ENCODE assay signal across 17 mouse cellular contexts in the genomic region with DNA sequence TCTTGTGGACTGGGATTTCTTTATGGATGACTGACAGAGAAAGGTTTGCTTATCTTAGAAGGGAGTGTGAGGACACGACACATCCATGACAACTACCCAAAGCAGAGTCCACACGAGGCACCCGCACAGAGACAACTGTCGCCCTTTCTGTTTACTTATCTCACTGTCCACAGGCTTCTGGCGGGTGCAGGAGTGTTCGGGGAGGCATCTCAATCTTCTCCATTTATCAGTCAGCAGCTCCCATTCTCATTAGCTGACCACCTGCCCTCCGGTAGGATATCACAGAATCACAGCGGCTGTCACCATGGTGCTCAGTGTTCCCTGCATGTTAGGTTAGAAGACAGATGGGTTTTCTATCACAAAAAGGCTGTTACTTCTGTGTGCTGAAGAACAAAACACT. TPM values are rescaled to one million over a fixed set of nuclear protein-coding genes. Genes with fewer than 3 reads are reported as not detected.
A peak's percentile ranks its signal among the peaks of the same experiment; 100 is the strongest.
DNase-seq lines count a peak whose midpoint lies in the region; ATAC-seq and TF ChIP-seq lines count a peak whose summit lies in the region.
"Had no signal": no experiment of that assay in that cellular context is flagged by ENCODE, and none has a peak within 500 bp of the region (broad histone marks: within the 10 kb centered on the region; RNA-seq: fewer than 3 reads in every experiment).

No protein-coding gene starts in this region.

- H3K4me3 ChIP-seq in midbrain, postnatal 0 days (ENCODE audit: low read depth, low read length): no peak overlapping the region
- no peak overlapping the region for H3K4me3 ChIP-seq in midbrain, embryonic 15.5 days
- no peak overlapping the region for H3K4me3 ChIP-seq in kidney, embryonic 14.5 days (ENCODE audit: low read length)
- H3K4me3 ChIP-seq: erythroblast, embryonic 14.5 days; midbrain, embryonic 13.5 days; neural tube, embryonic 15.5 days had no signal

- DNase-seq in cerebellum, adult 18-20 months: peak; percentile 3
- DNase-seq in cerebellum, adult 11 months: no peak
- DNase-seq in midbrain, postnatal 0 days (ENCODE audit: low spot score): peak; percentile 49
- peak; percentile 5 for DNase-seq in liver
- no peak for DNase-seq in spleen, postnatal 14 days (ENCODE audit: low spot score in 2 of 2)
- no peak for DNase-seq in right cerebral cortex, postnatal 36 days (ENCODE audit: low spot score in 2 of 2)
- DNase-seq: adrenal gland, postnatal 36 days; B cell, adult 2 months; embryo, embryonic 11 days; heart, adult 18-20 months; heart, postnatal 4 days; kidney, adult 9 months had no signal

- no peak overlapping the region for H3K4me2 ChIP-seq in midbrain, postnatal 0 days (ENCODE audit: low read depth, low read length, poor library complexity, severe bottlenecking)
- no peak overlapping the region for H3K4me2 ChIP-seq in midbrain, embryonic 15.5 days
- no peak overlapping the region for H3K4me2 ChIP-seq in kidney, embryonic 14.5 days (replicated peaks; ENCODE audit: low read depth, low read length)
- H3K4me2 ChIP-seq: midbrain, embryonic 13.5 days; neural tube, embryonic 15.5 days had no signal

- H3K36me3 ChIP-seq in midbrain, postnatal 0 days (ENCODE audit: insufficient read depth, low read length): no peaks in the 10 kb centered on the region
- no peaks in the 10 kb centered on the region for H3K36me3 ChIP-seq in midbrain, embryonic 15.5 days (replicated peaks)
- H3K36me3 ChIP-seq in kidney, embryonic 14.5 days (ENCODE audit: control insufficient read depth, insufficient read depth, low read length): no peaks in the 10 kb centered on the region
- H3K36me3 ChIP-seq: midbrain, embryonic 13.5 days; neural tube, embryonic 15.5 days had no signal

- no peaks in the 10 kb centered on the region for H3K27me3 ChIP-seq in midbrain, postnatal 0 days (ENCODE audit: insufficient read depth, low read length)
- H3K27me3 ChIP-seq in midbrain, embryonic 15.5 days (replicated peaks): no peaks in the 10 kb centered on the region
- H3K27me3 ChIP-seq in kidney, embryonic 14.5 days (ENCODE audit: control insufficient read depth, insufficient read depth, low read length): no peaks in the 10 kb centered on the region
- H3K27me3 ChIP-seq: midbrain, embryonic 13.5 days; neural tube, embryonic 15.5 days had no signal

- H3K27ac ChIP-seq in midbrain, postnatal 0 days (ENCODE audit: low read depth, low read length): no peak overlapping the region
- H3K27ac ChIP-seq in midbrain, embryonic 15.5 days: no peak overlapping the region
- H3K27ac ChIP-seq in kidney, embryonic 14.5 days (ENCODE audit: low read depth, low read length): no peak overlapping the region
- H3K27ac ChIP-seq: midbrain, embryonic 13.5 days; neural tube, embryonic 15.5 days had no signal

- ATAC-seq in midbrain, postnatal 0 days (ENCODE audit: low FRiP score): no peak
- ATAC-seq in midbrain, embryonic 15.5 days (replicated peaks): no peak
- ATAC-seq in kidney, embryonic 14.5 days (ENCODE audit: low FRiP score, low TSS enrichment): no peak
- ATAC-seq: midbrain, embryonic 13.5 days had no signal

- no peaks in the 10 kb centered on the region for H3K4me1 ChIP-seq in midbrain, postnatal 0 days (ENCODE audit: insufficient read depth, low read length)
- no peaks in the 10 kb centered on the region for H3K4me1 ChIP-seq in midbrain, embryonic 15.5 days
- no peaks in the 10 kb centered on the region for H3K4me1 ChIP-seq in kidney, embryonic 14.5 days (ENCODE audit: control insufficient read depth, insufficient read depth, low read length)
- H3K4me1 ChIP-seq: midbrain, embryonic 13.5 days; neural tube, embryonic 15.5 days had no signal

- H3K9ac ChIP-seq in midbrain, postnatal 0 days (replicated peaks; ENCODE audit: low read length, poor library complexity, severe bottlenecking): no peak overlapping the region
- no peak overlapping the region for H3K9ac ChIP-seq in midbrain, embryonic 15.5 days
- H3K9ac ChIP-seq in kidney, embryonic 14.5 days (ENCODE audit: low read depth, low read length): no peak overlapping the region
- H3K9ac ChIP-seq: midbrain, embryonic 13.5 days; neural tube, embryonic 15.5 days had no signal

- H3K9me3 ChIP-seq in midbrain, postnatal 0 days (ENCODE audit: low read length): no peaks in the 10 kb centered on the region
- no peaks in the 10 kb centered on the region for H3K9me3 ChIP-seq in midbrain, embryonic 15.5 days
- H3K9me3 ChIP-seq in kidney, embryonic 14.5 days (ENCODE audit: control insufficient read depth, low read length): no peaks in the 10 kb centered on the region
- H3K9me3 ChIP-seq: midbrain, embryonic 13.5 days; neural tube, embryonic 15.5 days had no signal

- WGBS in midbrain, postnatal 0 days: 66% methylated on average over 8 of the region's 8 CpGs
- 68% methylated on average over 8 of the region's 8 CpGs for WGBS in midbrain, embryonic 15.5 days
- WGBS in kidney, embryonic 14.5 days: 63% methylated on average over 8 of the region's 8 CpGs

- TF ChIP-seq CTCF in midbrain, postnatal 0 days (IDR thresholded peaks at IDR 0.05): no peak

RNA-seq across cellular contexts. Expression of a gene that starts 31.1 kb away (rescaled TPM):
- 937 and 951 TPM in 2 replicates for total RNA-seq in midbrain, postnatal 0 days (2014; rRNA removed)
- polyA plus RNA-seq in midbrain, postnatal 0 days (2015; fragmentation: Nextera tagmentation; extraction: Ambion mirVana): 1,277 and 1,350 TPM in 2 replicates
- 836 and 838 TPM in 2 replicates for polyA plus RNA-seq in midbrain, embryonic 15.5 days (2015; fragmentation: Nextera tagmentation; extraction: Ambion mirVana)
- 268 and 269 TPM in 2 replicates for polyA plus RNA-seq in kidney, embryonic 14.5 days (2014; fragmentation: Nextera tagmentation; extraction: Ambion mirVana)

Comparison
In these comparisons a context has a peak if more than half of its experiments do, and no peak if none do; other contexts are left out.
1. DNase-seq: peak in cerebellum, adult 18-20 months (2 of 2), midbrain, postnatal 0 days (single experiment) and liver (single experiment); none in cerebellum, adult 11 months (single experiment), spleen, postnatal 14 days (0 of 2) and right cerebral cortex, postnatal 36 days (0 of 2).